Mouse (Mus musculus): ENCODE measurements at regions not wholly inside any gene's neighbourhood (a gene's known extent, or its start where the extent isn't known, plus 50 kb on each side); places are given as distances from the start of the nearest gene placed in this dataset.

DNA sequence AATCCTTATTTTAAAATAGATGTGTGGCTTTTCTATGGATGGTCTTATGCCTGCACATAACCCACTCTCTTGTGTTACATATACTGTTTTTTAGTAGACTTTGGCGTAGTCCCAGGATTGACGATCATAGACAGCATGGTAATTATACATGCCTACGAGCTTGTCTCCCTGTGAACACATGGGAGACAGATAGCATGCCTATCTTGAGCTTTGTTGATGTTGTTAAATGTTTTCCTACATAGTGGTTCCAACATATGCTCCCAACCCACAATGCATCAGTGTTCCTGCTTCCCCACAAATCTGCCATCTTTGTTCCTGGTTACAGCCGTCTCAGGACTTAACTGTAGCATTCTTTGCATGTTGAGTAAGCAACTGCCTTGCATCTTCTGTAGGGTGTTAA, 153.6 kb upstream of the Ankrd55 start:
- WGBS: 92% methylated on average over 4 of the region's 4 CpGs
- Histone ChIP-seq H3K79me2 (replicated peaks; ENCODE audit: control insufficient read depth, insufficient read depth, low read length) (no peaks in the 10 kb centered on the region), H3K36me3 (ENCODE audit: control insufficient read depth, insufficient read depth, low read length) (no peaks in the 10 kb centered on the region), H3K4me3 (no peak overlapping the region), H3K27me3 (ENCODE audit: control insufficient read depth, insufficient read depth, low read length) (no peaks in the 10 kb centered on the region), H3K4me1 (ENCODE audit: control insufficient read depth, insufficient read depth, low read length) (no peaks in the 10 kb centered on the region), H3K27ac (no peak overlapping the region), H3K9ac (ENCODE audit: low read depth, low read length) (no peak overlapping the region)
- DNase-seq: no peak
- intact Hi-C loops (cut with DNase I): no loop called here
- no peak for TF ChIP-seq CTCF (IDR thresholded peaks at IDR 0.05)
- no peak for TF ChIP-seq POLR2A (IDR thresholded peaks at IDR 0.05; ENCODE audit: insufficient read depth, low read depth, low read length)
- TF ChIP-seq EP300 (IDR thresholded peaks at IDR 0.05; ENCODE audit: insufficient read depth, low read depth, low read length): no peak

DNA sequence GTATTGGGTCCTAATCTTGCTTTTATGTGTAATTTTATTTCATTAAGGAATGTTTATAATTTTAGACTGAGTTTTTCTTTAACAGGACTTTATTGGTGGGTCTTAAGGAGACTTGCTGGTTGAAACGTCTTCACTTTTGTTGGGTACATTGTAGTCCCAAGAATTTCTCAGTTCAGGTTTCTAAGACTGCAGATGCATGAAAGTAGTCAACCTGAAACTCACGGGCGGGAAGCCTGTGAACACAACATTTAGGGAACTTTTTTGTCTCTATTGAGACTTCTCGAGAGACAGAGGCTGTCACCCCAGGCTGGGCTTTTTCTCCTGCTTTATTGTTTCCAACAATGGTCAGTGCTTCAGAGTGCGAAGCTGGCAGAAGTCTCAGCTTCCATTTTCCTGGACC, 152.5 kb upstream of the Ankrd55 start:
- TF ChIP-seq POLR2A (IDR thresholded peaks at IDR 0.05; ENCODE audit: insufficient read depth, low read depth, low read length): no peak
- no peak for TF ChIP-seq EP300 (IDR thresholded peaks at IDR 0.05; ENCODE audit: insufficient read depth, low read depth, low read length)
- no peak for TF ChIP-seq CTCF (IDR thresholded peaks at IDR 0.05)
- H3K79me2 ChIP-seq (replicated peaks; ENCODE audit: control insufficient read depth, insufficient read depth, low read length): no peaks in the 10 kb centered on the region
- H3K27me3 ChIP-seq (ENCODE audit: control insufficient read depth, insufficient read depth, low read length): no peaks in the 10 kb centered on the region
- intact Hi-C loops (cut with DNase I): no loop called here
- no peak overlapping the region for H3K9ac ChIP-seq (ENCODE audit: low read depth, low read length)
- no peak for DNase-seq
- H3K27ac ChIP-seq: no peak overlapping the region
- H3K4me3 ChIP-seq: no peak overlapping the region
- WGBS: 94% methylated on average over 5 of the region's 5 CpGs
- no peaks in the 10 kb centered on the region for H3K4me1 ChIP-seq (ENCODE audit: control insufficient read depth, insufficient read depth, low read length)
- H3K36me3 ChIP-seq (ENCODE audit: control insufficient read depth, insufficient read depth, low read length): no peaks in the 10 kb centered on the region

DNA sequence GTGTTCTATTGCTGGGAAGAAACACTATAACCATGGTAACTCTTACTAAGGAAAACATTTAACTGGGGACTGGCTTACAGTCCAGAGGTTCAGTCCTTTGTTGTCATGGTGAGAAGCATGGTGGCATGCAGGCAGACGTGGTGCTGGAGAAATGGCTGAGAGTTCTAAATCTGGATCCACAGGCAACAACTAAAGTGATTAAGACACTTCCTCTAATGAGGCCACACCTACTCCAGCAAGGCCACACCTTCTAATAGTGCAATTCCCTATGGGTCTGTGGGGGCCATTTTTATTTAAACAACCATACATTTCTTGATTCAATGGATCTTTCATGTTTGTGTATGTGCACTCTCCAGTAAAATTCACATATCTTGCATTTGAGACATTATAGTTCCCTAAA, 151.4 kb upstream of the Ankrd55 start:
- Histone ChIP-seq H3K4me3 (no peak overlapping the region), H3K9ac (ENCODE audit: low read depth, low read length) (no peak overlapping the region), H3K79me2 (replicated peaks; ENCODE audit: control insufficient read depth, insufficient read depth, low read length) (no peaks in the 10 kb centered on the region), H3K4me1 (ENCODE audit: control insufficient read depth, insufficient read depth, low read length) (no peaks in the 10 kb centered on the region), H3K27me3 (ENCODE audit: control insufficient read depth, insufficient read depth, low read length) (no peaks in the 10 kb centered on the region), H3K36me3 (ENCODE audit: control insufficient read depth, insufficient read depth, low read length) (no peaks in the 10 kb centered on the region), H3K27ac (no peak overlapping the region)
- WGBS: 59% methylated on average over 1 of the region's 1 CpGs
- DNase-seq: no peak
- TF ChIP-seq EP300 (IDR thresholded peaks at IDR 0.05; ENCODE audit: insufficient read depth, low read depth, low read length): no peak
- TF ChIP-seq CTCF (IDR thresholded peaks at IDR 0.05): no peak
- no peak for TF ChIP-seq POLR2A (IDR thresholded peaks at IDR 0.05; ENCODE audit: insufficient read depth, low read depth, low read length)
- intact Hi-C loops (cut with DNase I): no loop called here

GRCm38 (mm10) chr13:112140871-112141270, 147.4 kb upstream of the Ankrd55 start:
- intact Hi-C loops (cut with DNase I): no loop called here
- 89% methylated on average over 5 of the region's 5 CpGs for WGBS
- no peak overlapping the region for H3K27ac ChIP-seq
- no peaks in the 10 kb centered on the region for H3K27me3 ChIP-seq (ENCODE audit: control insufficient read depth, insufficient read depth, low read length)
- no peaks in the 10 kb centered on the region for H3K36me3 ChIP-seq (ENCODE audit: control insufficient read depth, insufficient read depth, low read length)
- no peaks in the 10 kb centered on the region for H3K79me2 ChIP-seq (replicated peaks; ENCODE audit: control insufficient read depth, insufficient read depth, low read length)
- no peak for DNase-seq
- no peak overlapping the region for H3K4me3 ChIP-seq
- H3K4me1 ChIP-seq (ENCODE audit: control insufficient read depth, insufficient read depth, low read length): no peaks in the 10 kb centered on the region
- TF ChIP-seq EP300 (IDR thresholded peaks at IDR 0.05; ENCODE audit: insufficient read depth, low read depth, low read length) (no peak), POLR2A (IDR thresholded peaks at IDR 0.05; ENCODE audit: insufficient read depth, low read depth, low read length) (no peak), CTCF (IDR thresholded peaks at IDR 0.05) (no peak)
- H3K9ac ChIP-seq (ENCODE audit: low read depth, low read length): no peak overlapping the region

GRCm38 (mm10) chr13:112144393-112145348, 143.6 kb upstream of the Ankrd55 start:
- no peaks in the 10 kb centered on the region for H3K27me3 ChIP-seq (ENCODE audit: control insufficient read depth, insufficient read depth, low read length)
- no peak overlapping the region for H3K4me3 ChIP-seq
- H3K4me1 ChIP-seq (ENCODE audit: control insufficient read depth, insufficient read depth, low read length): no peaks in the 10 kb centered on the region
- 60% methylated on average over 7 of the region's 7 CpGs for WGBS
- no peak overlapping the region for H3K9ac ChIP-seq (ENCODE audit: low read depth, low read length)
- intact Hi-C loops (cut with DNase I): no loop called here
- DNase-seq: no peak
- H3K79me2 ChIP-seq (replicated peaks; ENCODE audit: control insufficient read depth, insufficient read depth, low read length): no peaks in the 10 kb centered on the region
- H3K27ac ChIP-seq: no peak overlapping the region
- no peaks in the 10 kb centered on the region for H3K36me3 ChIP-seq (ENCODE audit: control insufficient read depth, insufficient read depth, low read length)
- TF ChIP-seq POLR2A (IDR thresholded peaks at IDR 0.05; ENCODE audit: insufficient read depth, low read depth, low read length) (no peak), EP300 (IDR thresholded peaks at IDR 0.05; ENCODE audit: insufficient read depth, low read depth, low read length) (no peak), CTCF (IDR thresholded peaks at IDR 0.05) (no peak)

All from heart, adult 2 months (tissue).